ENCODE assay signal across 8 mouse cellular contexts in the genomic region with DNA sequence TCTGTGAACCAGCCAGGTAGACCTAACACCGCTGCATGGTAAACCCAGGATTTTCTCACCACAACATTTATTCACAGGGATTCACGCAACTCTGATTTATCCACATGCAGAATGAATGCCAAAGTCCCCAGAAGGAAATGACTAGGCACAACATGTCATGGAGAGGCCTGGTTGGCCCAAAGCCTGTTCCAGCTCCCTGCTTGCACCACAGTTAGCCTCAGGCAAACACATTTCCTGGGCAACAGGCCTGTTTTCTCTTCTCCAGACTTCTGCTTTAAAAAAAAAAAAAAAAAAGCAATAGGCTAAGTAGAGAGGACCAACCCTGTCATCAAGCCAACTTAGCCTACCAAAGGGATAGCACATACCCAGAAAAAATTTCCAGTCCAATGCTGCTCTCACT. TPM values are rescaled to one million over a fixed set of nuclear protein-coding genes. Genes with fewer than 3 reads are reported as not detected.
DNase-seq lines count a peak whose midpoint lies in the region; ATAC-seq and TF ChIP-seq lines count a peak whose summit lies in the region.
"Had no signal": no experiment of that assay in that cellular context is flagged by ENCODE, and none has a peak within 500 bp of the region (broad histone marks: within the 10 kb centered on the region; RNA-seq: fewer than 3 reads in every experiment).

No protein-coding gene starts in this region.

- no peak overlapping the region for H3K27ac ChIP-seq in midbrain, postnatal 0 days (ENCODE audit: low read depth, low read length)
- no peak overlapping the region for H3K27ac ChIP-seq in midbrain, embryonic 16.5 days (ENCODE audit: low read length)
- no peak overlapping the region for H3K27ac ChIP-seq in lung, embryonic 14.5 days (ENCODE audit: low read depth)
- H3K27ac ChIP-seq in midbrain, embryonic 10.5 days (replicated peaks) = no peak overlapping the region
- H3K27ac ChIP-seq: liver, embryonic 13.5 days had no signal

- no peak overlapping the region for H3K4me2 ChIP-seq in midbrain, postnatal 0 days (ENCODE audit: low read depth, low read length, poor library complexity, severe bottlenecking)
- H3K4me2 ChIP-seq in midbrain, embryonic 16.5 days (ENCODE audit: low read length) = no peak overlapping the region
- H3K4me2 ChIP-seq in lung, embryonic 14.5 days = no peak overlapping the region
- H3K4me2 ChIP-seq: liver, embryonic 13.5 days had no signal

- WGBS in midbrain, postnatal 0 days = 88% methylated on average over 2 of the region's 2 CpGs
- whole genome bisulfite sequencing in midbrain, embryonic 16.5 days = 92% methylated on average over 2 of the region's 2 CpGs
- whole genome bisulfite sequencing in lung, embryonic 14.5 days = 90% methylated on average over 2 of the region's 2 CpGs
- 96% methylated on average over 2 of the region's 2 CpGs for WGBS in midbrain, embryonic 10.5 days

- peaks cover 7% of the 10 kb centered on the region; the same call in 1 of the 2 replicates for H3K4me1 ChIP-seq in midbrain, postnatal 0 days (ENCODE audit: insufficient read depth, low read length)
- peaks cover 9% of the 10 kb centered on the region; the same call in 1 of the 2 replicates for H3K4me1 ChIP-seq in midbrain, embryonic 16.5 days (ENCODE audit: control insufficient read depth, insufficient read depth, low read length)
- H3K4me1 ChIP-seq in lung, embryonic 14.5 days (ENCODE audit: insufficient read depth) = no peaks in the 10 kb centered on the region
- H3K4me1 ChIP-seq in midbrain, embryonic 10.5 days = peaks cover 4% of the 10 kb centered on the region

- no peaks in the 10 kb centered on the region for H3K27me3 ChIP-seq in midbrain, postnatal 0 days (ENCODE audit: insufficient read depth, low read length)
- H3K27me3 ChIP-seq in midbrain, embryonic 16.5 days (ENCODE audit: control insufficient read depth, insufficient read depth, low read depth, low read length) = no peaks in the 10 kb centered on the region
- no peaks in the 10 kb centered on the region for H3K27me3 ChIP-seq in lung, embryonic 14.5 days (ENCODE audit: insufficient read depth, low read length)
- H3K27me3 ChIP-seq in midbrain, embryonic 10.5 days (ENCODE audit: low read depth, poor library complexity, severe bottlenecking) = no peaks in the 10 kb centered on the region

- no peak for TF ChIP-seq CTCF in midbrain, postnatal 0 days (IDR thresholded peaks at IDR 0.05)
- TF ChIP-seq CTCF in brain, embryonic 14.5 days (IDR thresholded peaks at IDR 0.05; ENCODE audit: borderline replicate concordance, extremely low read depth, insufficient read depth, insufficient read length) = no peak
- no peak for TF ChIP-seq CTCF in lung, embryonic 14.5 days (IDR thresholded peaks at IDR 0.05; ENCODE audit: low read depth)

- H3K9ac ChIP-seq in midbrain, postnatal 0 days (replicated peaks; ENCODE audit: low read length, poor library complexity, severe bottlenecking) = no peak overlapping the region
- no peak overlapping the region for H3K9ac ChIP-seq in midbrain, embryonic 16.5 days (ENCODE audit: low read depth, low read length)
- H3K9ac ChIP-seq in lung, embryonic 14.5 days = no peak overlapping the region
- H3K9ac ChIP-seq: liver, embryonic 13.5 days had no signal

- H3K9me3 ChIP-seq in midbrain, postnatal 0 days (ENCODE audit: low read length) = no peaks in the 10 kb centered on the region
- no peaks in the 10 kb centered on the region for H3K9me3 ChIP-seq in midbrain, embryonic 16.5 days (replicated peaks; ENCODE audit: control insufficient read depth, low read length, poor library complexity, severe bottlenecking)
- no peaks in the 10 kb centered on the region for H3K9me3 ChIP-seq in lung, embryonic 14.5 days (ENCODE audit: low read depth, low read length)
- no peaks in the 10 kb centered on the region for H3K9me3 ChIP-seq in midbrain, embryonic 10.5 days (replicated peaks)
- H3K9me3 ChIP-seq: liver, embryonic 13.5 days had no signal

- no peak for TF ChIP-seq POLR2A in brain, embryonic 14.5 days (IDR thresholded peaks at IDR 0.05; ENCODE audit: borderline replicate concordance, extremely low read depth, insufficient read depth, insufficient read length, poor library complexity, severe bottlenecking)

- no peak for ATAC-seq in midbrain, postnatal 0 days (ENCODE audit: low FRiP score)
- no peak for ATAC-seq in midbrain, embryonic 16.5 days
- ATAC-seq in lung, embryonic 14.5 days (ENCODE audit: insufficient read depth) = no peak
- no peak for ATAC-seq in erythroblast, adult 5-6 weeks (replicated peaks; ENCODE audit: low FRiP score, poor library complexity, severe bottlenecking)

- no peak overlapping the region for H3K4me3 ChIP-seq in midbrain, postnatal 0 days (ENCODE audit: low read depth, low read length)
- H3K4me3 ChIP-seq in midbrain, embryonic 16.5 days (ENCODE audit: low read depth, low read length) = no peak overlapping the region
- H3K4me3 ChIP-seq in lung, embryonic 14.5 days (ENCODE audit: low read depth, low read length) = no peak overlapping the region
- H3K4me3 ChIP-seq in midbrain, embryonic 10.5 days = no peak overlapping the region
- H3K4me3 ChIP-seq: liver, embryonic 13.5 days had no signal

- DNase-seq in midbrain, postnatal 0 days (ENCODE audit: low spot score) = peak; percentile 62
- peak; percentile 60 for DNase-seq in brain, embryonic 14.5 days (ENCODE audit: low read depth)
- peak; percentile 78 for DNase-seq in fibroblast of lung, adult 2 months (ENCODE audit: low read depth)
- peak; percentile 9 for DNase-seq in lung, embryonic 14.5 days
- DNase-seq in midbrain, embryonic 10.5 days (ENCODE audit: low spot score) = no peak
- DNase-seq: liver, embryonic 13.5 days had no signal

- H3K36me3 ChIP-seq in midbrain, postnatal 0 days (ENCODE audit: insufficient read depth, low read length) = no peaks in the 10 kb centered on the region
- no peaks in the 10 kb centered on the region for H3K36me3 ChIP-seq in midbrain, embryonic 16.5 days (ENCODE audit: control insufficient read depth, insufficient read depth, low read length)
- H3K36me3 ChIP-seq in lung, embryonic 14.5 days (ENCODE audit: insufficient read depth) = no peaks in the 10 kb centered on the region
- no peaks in the 10 kb centered on the region for H3K36me3 ChIP-seq in midbrain, embryonic 10.5 days
- H3K36me3 ChIP-seq: liver, embryonic 13.5 days had no signal

RNA-seq across cellular contexts. Expression of gene Epn2, which starts 14.9 kb away (rescaled TPM):
- 74.3 and 86.4 TPM in 2 replicates for total RNA-seq in midbrain, postnatal 0 days (2014; rRNA removed)
- 67.9 and 74.9 TPM in 2 replicates for polyA plus RNA-seq in midbrain, postnatal 0 days (2015; fragmentation: Nextera tagmentation; extraction: Ambion mirVana)
- 78.0 and 82.3 TPM in 2 replicates for polyA plus RNA-seq in midbrain, embryonic 16.5 days (2015; fragmentation: Nextera tagmentation; extraction: Ambion mirVana)
- 66.2 and 69.1 TPM in 2 replicates for polyA plus RNA-seq in brain, embryonic 14.5 days (2012; rRNA removed)
- 26.1 and 30.0 TPM in 2 replicates for polyA plus RNA-seq in lung, embryonic 14.5 days (2014; fragmentation: Nextera tagmentation; extraction: Ambion mirVana)
- not detected in 2 replicates for total RNA-seq in erythroblast, adult 5-6 weeks (2015; ENCODE audit: low replicate concordance)
- 2.0 TPM in 1 of 2 replicates, not detected in the other for total RNA-seq in erythroblast, adult 5-6 weeks (2017; ENCODE audit: low replicate concordance)
- 23.9 and 28.4 TPM in 2 replicates for polyA plus RNA-seq in midbrain, embryonic 10.5 days (2016; fragmentation: Nextera tagmentation; extraction: Ambion mirVana)

RNA-seq across cellular contexts. Expression of gene B9d1, which starts 59.6 kb away (rescaled TPM):
- total RNA-seq in midbrain, postnatal 0 days (2014; rRNA removed) = 26.3 and 28.1 TPM in 2 replicates
- polyA plus RNA-seq in midbrain, postnatal 0 days (2015; fragmentation: Nextera tagmentation; extraction: Ambion mirVana) = 25.1 and 27.5 TPM in 2 replicates
- 31.5 and 32.8 TPM in 2 replicates for polyA plus RNA-seq in midbrain, embryonic 16.5 days (2015; fragmentation: Nextera tagmentation; extraction: Ambion mirVana)
- polyA plus RNA-seq in brain, embryonic 14.5 days (2012; rRNA removed) = 42.6 and 60.3 TPM in 2 replicates
- 48.9 and 54.1 TPM in 2 replicates for polyA plus RNA-seq in lung, embryonic 14.5 days (2014; fragmentation: Nextera tagmentation; extraction: Ambion mirVana)
- total RNA-seq in erythroblast, adult 5-6 weeks (2015; ENCODE audit: low replicate concordance) = not detected in 2 replicates
- not detected in 2 replicates for total RNA-seq in erythroblast, adult 5-6 weeks (2017; ENCODE audit: low replicate concordance)
- 52.5 and 56.0 TPM in 2 replicates for polyA plus RNA-seq in midbrain, embryonic 10.5 days (2016; fragmentation: Nextera tagmentation; extraction: Ambion mirVana)
